Mouse (Mus musculus) forebrain, embryonic 13.5 days (tissue): Measurements from ENCODE around the gene Nav2. TPM values are rescaled to one million over a fixed set of nuclear protein-coding genes. Genes with fewer than 3 reads are reported as not detected.

Experiments used
- ATAC-seq: fragments of 200-750 bp; cut with Nextera tagmentation; 2 replicates; pipeline ENCODE4 v1.8.0; 2017
- H3K27ac ChIP-seq: fragments of 300-500 bp; sonication (generic); 2 replicates; pipeline ENCODE4 v1.5.1; 2015; ENCODE audit warnings: inconsistent platforms, mild to moderate bottlenecking, moderate library complexity
- H3K27me3 ChIP-seq: fragments of 300-500 bp; sonication (generic); 2 replicates; pipeline ENCODE4 v1.6.1; 2015; ENCODE audit warnings: mild to moderate bottlenecking, inconsistent platforms
- H3K36me3 ChIP-seq: fragments of 300-500 bp; sonication (generic); 2 replicates; pipeline ENCODE4 v1.6.1; 2015; ENCODE audit warnings: mild to moderate bottlenecking, inconsistent platforms; ENCODE audit not compliant: poor library complexity, severe bottlenecking
- H3K4me1 ChIP-seq: fragments of 300-500 bp; sonication (generic); 2 replicates; pipeline ENCODE4 v1.6.1; 2015; ENCODE audit warnings: inconsistent platforms
- H3K4me2 ChIP-seq: fragments of 300-500 bp; sonication (generic); 2 replicates; pipeline ENCODE4 v1.6.1; 2015; ENCODE audit warnings: inconsistent platforms, mild to moderate bottlenecking, moderate library complexity
- H3K4me3 ChIP-seq: fragments of 300-500 bp; sonication (generic); 2 replicates; pipeline ENCODE4 v1.5.1; 2015; ENCODE audit warnings: mild to moderate bottlenecking, inconsistent platforms
- H3K9ac ChIP-seq: fragments of 300-500 bp; sonication (generic); 2 replicates; pipeline ENCODE4 v1.6.1; 2015; ENCODE audit warnings: mild to moderate bottlenecking, inconsistent platforms
- H3K9me3 ChIP-seq: fragments of 300-500 bp; sonication (generic); replicated peaks from 2 replicates; pipeline ENCODE4 v1.6.1; 2016; ENCODE audit warnings: inconsistent platforms
- WGBS: fragments of 180-500 bp; shearing (Covaris S2); methylation state at CpG from one replicate; pipeline ENCODE4 v1.1.7; 2015; 5-methylcytosine and 5-hydroxymethylcytosine counted together
- polyA plus RNA-seq: library from polyadenylated mRNA; unstranded; fragments of >200 nt; fragmentation: Nextera tagmentation; extraction: Ambion mirVana; gene quantifications from 2 replicates; pipeline ENCODE4 v1.2.1, GENCODE M21; 2015

Nav2 gene
- polyA plus RNA-seq, 1 experiment from 2014 or later, result 11.2 TPM

- Histone ChIP-seq H3K4me3 (no peak overlapping the region), H3K4me1 (peaks cover 12% of the 10 kb centered on the region), H3K4me2 (no peak overlapping the region), H3K9ac (no peak overlapping the region), H3K27ac (no peak overlapping the region), H3K9me3 (no peaks in the 10 kb centered on the region; the same call in 1 of the 2 replicates), H3K27me3 (no peaks in the 10 kb centered on the region), H3K36me3 (no peaks in the 10 kb centered on the region)
- 30% methylated on average over 5 of the region's 5 CpGs for WGBS
- no peak for ATAC-seq
Measured at GRCm38 (mm10) chr7:49326136-49326722, 417.7 kb downstream of the Nav2 start.

- H3K4me1 ChIP-seq, result peaks cover 19% of the 10 kb centered on the region
- H3K36me3 ChIP-seq, result no peaks in the 10 kb centered on the region
- H3K4me2 ChIP-seq, result no peak overlapping the region
- no peak for ATAC-seq
- H3K27me3 ChIP-seq, result no peaks in the 10 kb centered on the region
- H3K4me3 ChIP-seq, result no peak overlapping the region
- H3K9ac ChIP-seq, result no peak overlapping the region
- 89% methylated on average over 9 of the region's 9 CpGs for WGBS
- no peaks in the 10 kb centered on the region; the same call in 1 of the 2 replicates for H3K9me3 ChIP-seq
- H3K27ac ChIP-seq, result no peak overlapping the region
Measured at GRCm38 (mm10) chr7:49326967-49327742, 418.6 kb downstream of the Nav2 start.

DNA sequence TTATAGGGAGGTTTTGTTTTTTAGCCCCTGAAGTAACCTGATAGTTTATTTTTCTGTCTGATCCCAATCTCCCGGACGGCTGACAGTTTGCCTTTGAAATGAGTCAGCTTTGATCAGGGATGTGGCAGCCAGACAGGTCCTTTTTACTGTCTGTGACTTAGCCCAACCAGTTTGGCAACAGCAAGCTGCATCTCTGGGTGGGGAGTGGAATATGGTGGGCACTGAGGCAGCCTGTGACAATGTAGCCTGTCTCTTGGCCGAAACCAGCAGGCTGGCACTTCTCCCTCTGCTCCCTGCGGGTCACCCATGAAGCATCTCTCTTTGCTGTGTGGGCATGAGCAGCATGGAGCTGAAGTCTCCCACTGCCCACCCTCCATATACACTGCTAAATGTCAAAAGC is 421.7 kb downstream of the Nav2 start:
- H3K27me3 ChIP-seq, result no peaks in the 10 kb centered on the region
- no peak overlapping the region for H3K9ac ChIP-seq
- 54% methylated on average over 4 of the region's 4 CpGs for WGBS
- no peaks in the 10 kb centered on the region for H3K36me3 ChIP-seq
- ATAC-seq, result no peak
- H3K27ac ChIP-seq, result no peak overlapping the region
- no peaks in the 10 kb centered on the region for H3K9me3 ChIP-seq
- H3K4me1 ChIP-seq, result peaks cover 21% of the 10 kb centered on the region
- H3K4me3 ChIP-seq, result no peak overlapping the region
- H3K4me2 ChIP-seq, result no peak overlapping the region

- ATAC-seq, result no peak
- H3K27ac ChIP-seq, result no peak overlapping the region
- no peaks in the 10 kb centered on the region for H3K9me3 ChIP-seq
- no peaks in the 10 kb centered on the region for H3K27me3 ChIP-seq
- H3K36me3 ChIP-seq, result no peaks in the 10 kb centered on the region
- no peak overlapping the region for H3K4me2 ChIP-seq
- 78% methylated on average over 4 of the region's 4 CpGs for WGBS
- no peak overlapping the region for H3K9ac ChIP-seq
- peaks cover 20% of the 10 kb centered on the region for H3K4me1 ChIP-seq
- H3K4me3 ChIP-seq, result no peak overlapping the region
Measured at GRCm38 (mm10) chr7:49331939-49332338, 423.4 kb downstream of the Nav2 start.

DNA sequence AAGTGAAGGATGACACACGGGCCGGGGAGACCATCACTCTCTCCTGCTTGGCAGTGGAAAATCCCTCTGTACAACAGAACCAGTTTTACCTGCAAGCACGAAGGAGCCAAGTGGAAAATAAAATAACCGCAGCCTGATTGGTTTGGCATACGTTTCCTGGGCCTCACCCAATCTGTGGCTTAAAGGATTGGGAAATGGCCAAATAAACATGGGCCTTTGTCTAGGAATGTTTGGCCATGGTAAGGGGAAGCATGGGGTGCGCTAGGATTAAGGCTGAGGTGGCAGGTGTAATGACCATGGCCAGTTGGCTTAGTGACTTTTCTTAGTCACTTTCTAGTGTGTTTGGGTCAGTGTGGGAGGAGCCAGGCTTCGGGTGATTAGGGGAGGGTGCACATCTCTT is 424.1 kb downstream of the Nav2 start:
- 75% methylated on average over 7 of the region's 7 CpGs for WGBS
- Histone ChIP-seq H3K9ac (no peak overlapping the region), H3K27me3 (no peaks in the 10 kb centered on the region), H3K4me3 (no peak overlapping the region), H3K4me2 (no peak overlapping the region), H3K4me1 (peaks cover 23% of the 10 kb centered on the region), H3K27ac (no peak overlapping the region), H3K9me3 (no peaks in the 10 kb centered on the region), H3K36me3 (no peaks in the 10 kb centered on the region)
- no peak for ATAC-seq

GRCm38 (mm10) chr7:49334163-49334562 is 425.6 kb downstream of the Nav2 start:
- Histone ChIP-seq H3K4me1 (peaks cover 32% of the 10 kb centered on the region), H3K4me2 (no peak overlapping the region), H3K27me3 (no peaks in the 10 kb centered on the region), H3K9ac (no peak overlapping the region), H3K27ac (no peak overlapping the region), H3K4me3 (no peak overlapping the region), H3K36me3 (no peaks in the 10 kb centered on the region), H3K9me3 (no peaks in the 10 kb centered on the region)
- WGBS, result 83% methylated on average over 5 of the region's 5 CpGs
- ATAC-seq, result no peak

- H3K4me1 ChIP-seq, result peaks cover 31% of the 10 kb centered on the region
- 82% methylated on average over 3 of the region's 3 CpGs for WGBS
- H3K4me3 ChIP-seq, result no peak overlapping the region
- H3K4me2 ChIP-seq, result no peak overlapping the region
- no peak overlapping the region for H3K9ac ChIP-seq
- ATAC-seq, result no peak
- H3K27me3 ChIP-seq, result no peaks in the 10 kb centered on the region
- no peak overlapping the region for H3K27ac ChIP-seq
- H3K36me3 ChIP-seq, result no peaks in the 10 kb centered on the region
- no peaks in the 10 kb centered on the region for H3K9me3 ChIP-seq
Measured at GRCm38 (mm10) chr7:49335056-49335455, 426.5 kb downstream of the Nav2 start.

- no peak overlapping the region for H3K4me3 ChIP-seq
- 74% methylated on average over 8 of the region's 8 CpGs for WGBS
- H3K4me1 ChIP-seq, result peaks cover 33% of the 10 kb centered on the region
- no peak overlapping the region for H3K9ac ChIP-seq
- no peaks in the 10 kb centered on the region for H3K27me3 ChIP-seq
- H3K36me3 ChIP-seq, result no peaks in the 10 kb centered on the region
- H3K4me2 ChIP-seq, result no peak overlapping the region
- H3K9me3 ChIP-seq, result no peaks in the 10 kb centered on the region
- no peak overlapping the region for H3K27ac ChIP-seq
- ATAC-seq, result no peak
Measured at GRCm38 (mm10) chr7:49336725-49337124, 428.2 kb downstream of the Nav2 start.

DNA sequence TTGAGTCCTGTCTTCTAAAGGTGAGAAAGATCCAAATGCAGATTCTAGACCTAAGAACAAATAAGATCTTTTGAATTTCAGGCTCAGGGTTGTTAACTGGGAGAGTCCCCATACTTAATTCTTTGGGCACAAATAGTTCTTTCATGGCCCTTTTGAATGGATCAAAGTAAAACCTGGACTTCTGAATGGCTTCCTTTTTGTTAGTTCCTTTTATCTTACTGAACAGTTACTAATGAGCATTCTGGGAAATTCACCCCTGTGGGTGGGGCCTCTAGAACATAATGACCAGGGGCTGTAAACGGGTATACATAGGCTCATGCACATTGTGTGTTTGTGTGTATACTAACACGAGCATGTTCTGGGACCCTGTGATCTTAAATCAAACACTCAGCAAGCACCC is 429.2 kb downstream of the Nav2 start:
- Histone ChIP-seq H3K4me2 (no peak overlapping the region), H3K4me1 (peaks cover 36% of the 10 kb centered on the region), H3K4me3 (no peak overlapping the region), H3K27ac (no peak overlapping the region), H3K27me3 (0 out of 2 replicates have a peak, but pooled peaks cover under 1% of the 10 kb centered on the region), H3K9me3 (no peaks in the 10 kb centered on the region), H3K9ac (no peak overlapping the region), H3K36me3 (no peaks in the 10 kb centered on the region)
- WGBS, result 1% methylated on average over 2 of the region's 2 CpGs
- ATAC-seq, result 0 out of 2 replicates have a peak, but pooled peaks have one; percentile 26

DNA sequence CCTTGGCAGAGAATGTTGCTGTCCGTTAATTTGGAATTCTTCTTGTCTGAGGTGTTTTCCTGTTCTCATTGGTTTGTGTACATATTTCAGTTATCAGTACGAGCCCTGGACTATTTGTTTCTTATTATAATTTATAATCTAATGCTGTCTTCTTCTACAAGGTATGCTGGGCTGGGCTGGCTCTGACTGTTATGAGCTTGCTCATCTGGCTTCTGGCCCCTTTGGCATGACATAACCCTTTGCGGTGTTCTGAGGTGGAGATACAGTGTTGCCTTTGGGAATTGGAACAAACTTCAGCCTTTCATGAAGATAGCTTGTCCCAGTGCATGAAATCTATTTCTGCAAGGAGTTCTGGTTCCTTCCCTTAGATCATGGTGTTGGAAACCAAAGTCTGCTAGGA is 431.4 kb downstream of the Nav2 start:
- Histone ChIP-seq H3K4me1 (peaks cover 47% of the 10 kb centered on the region), H3K36me3 (no peaks in the 10 kb centered on the region), H3K27ac (no peak overlapping the region), H3K9me3 (no peaks in the 10 kb centered on the region), H3K4me3 (no peak overlapping the region), H3K4me2 (no peak overlapping the region), H3K27me3 (peaks cover 3% of the 10 kb centered on the region; the same call in 1 of the 2 replicates), H3K9ac (no peak overlapping the region)
- WGBS, result 90% methylated on average over 3 of the region's 3 CpGs
- ATAC-seq, result no peak

GRCm38 (mm10) chr7:49341151-49341918 is 432.8 kb downstream of the Nav2 start:
- H3K4me3 ChIP-seq, result no peak overlapping the region
- no peak overlapping the region for H3K4me2 ChIP-seq
- 0 out of 2 replicates have a peak overlapping the region, but pooled peaks have one; percentile 32 for H3K27ac ChIP-seq
- peaks cover 47% of the 10 kb centered on the region for H3K4me1 ChIP-seq
- no peaks in the 10 kb centered on the region for H3K9me3 ChIP-seq
- WGBS, result 39% methylated on average over 5 of the region's 5 CpGs
- ATAC-seq, result peak; percentile 36; the same call in 1 of the 2 replicates
- H3K27me3 ChIP-seq, result peaks cover 3% of the 10 kb centered on the region; the same call in 1 of the 2 replicates
- no peaks in the 10 kb centered on the region for H3K36me3 ChIP-seq
- no peak overlapping the region for H3K9ac ChIP-seq
